Mouse (Mus musculus): ENCODE results near the gene Hcn1.

Hcn1 gene

DNA sequence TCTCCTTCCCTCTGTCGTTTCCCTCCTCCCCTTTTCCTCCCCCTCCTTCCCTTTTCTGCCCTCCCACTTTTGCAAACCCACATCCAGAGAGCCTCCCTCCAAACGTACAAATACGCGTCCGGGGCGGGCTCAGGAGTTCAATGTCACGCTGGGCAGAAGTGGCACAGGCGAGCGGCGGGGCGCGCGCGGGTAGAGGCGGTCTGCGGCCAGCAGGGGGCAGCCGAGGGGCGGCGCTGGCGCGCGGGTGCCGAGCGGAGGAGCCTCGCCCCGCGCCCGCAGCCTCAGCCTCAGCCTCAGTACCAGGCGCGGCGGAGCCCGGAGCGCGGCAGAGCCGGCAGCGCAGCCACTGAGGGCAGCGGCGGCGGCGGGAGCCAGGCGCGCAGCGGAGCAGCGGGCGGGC is at the start of gene Hcn1:
TSS of gene Hcn1 (plus strand) at position 140 of the 400 bp plus-strand sequence.
- DNase-seq = peak; percentile 82

- DNase-seq = peak; percentile 15
These were observed 34.9 kb upstream of the Hcn1 start for GRCm38 (mm10) chr13:117567251-117567650.

DNA sequence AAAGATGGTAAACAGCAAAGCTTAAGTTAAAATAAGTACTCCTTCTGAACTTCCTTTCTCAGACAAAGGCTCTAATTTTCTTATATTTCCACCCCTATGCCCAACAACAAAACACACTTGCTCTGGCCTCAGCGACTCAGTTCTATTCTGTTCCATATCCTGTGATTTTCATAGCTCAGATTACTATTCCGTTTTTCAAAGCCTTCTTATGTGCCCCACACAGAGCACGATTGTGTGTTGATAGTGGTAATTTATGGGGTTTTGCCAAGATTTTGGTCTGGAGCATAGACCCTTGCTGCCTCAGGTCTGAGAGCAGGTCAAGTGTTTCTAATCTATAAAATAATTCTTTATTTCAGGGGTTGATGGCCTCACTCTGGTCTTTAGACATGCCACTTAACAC is 30.4 kb upstream of the Hcn1 start:
- DNase-seq = no peak

- no peak for DNase-seq
These were observed 7.5 kb upstream of the Hcn1 start for GRCm38 (mm10) chr13:117594494-117595182.

DNA sequence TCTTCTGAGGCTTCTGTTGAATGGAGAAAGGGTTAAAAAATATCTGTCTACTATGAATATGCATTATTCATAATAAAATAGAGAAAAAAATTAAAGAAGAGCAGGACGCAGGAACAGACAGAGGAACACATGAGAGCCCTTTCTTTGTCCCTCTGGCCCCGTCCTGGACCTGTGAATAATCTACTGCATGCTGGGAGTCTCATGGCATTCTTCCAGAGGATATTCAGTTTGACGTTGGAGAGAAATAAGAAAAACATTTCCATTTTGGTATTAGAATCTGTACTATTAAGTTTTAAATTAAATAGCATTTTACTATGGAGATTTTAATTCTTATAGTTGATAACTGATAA is 7.0 kb upstream of the Hcn1 start:
- no peak for DNase-seq

DNA sequence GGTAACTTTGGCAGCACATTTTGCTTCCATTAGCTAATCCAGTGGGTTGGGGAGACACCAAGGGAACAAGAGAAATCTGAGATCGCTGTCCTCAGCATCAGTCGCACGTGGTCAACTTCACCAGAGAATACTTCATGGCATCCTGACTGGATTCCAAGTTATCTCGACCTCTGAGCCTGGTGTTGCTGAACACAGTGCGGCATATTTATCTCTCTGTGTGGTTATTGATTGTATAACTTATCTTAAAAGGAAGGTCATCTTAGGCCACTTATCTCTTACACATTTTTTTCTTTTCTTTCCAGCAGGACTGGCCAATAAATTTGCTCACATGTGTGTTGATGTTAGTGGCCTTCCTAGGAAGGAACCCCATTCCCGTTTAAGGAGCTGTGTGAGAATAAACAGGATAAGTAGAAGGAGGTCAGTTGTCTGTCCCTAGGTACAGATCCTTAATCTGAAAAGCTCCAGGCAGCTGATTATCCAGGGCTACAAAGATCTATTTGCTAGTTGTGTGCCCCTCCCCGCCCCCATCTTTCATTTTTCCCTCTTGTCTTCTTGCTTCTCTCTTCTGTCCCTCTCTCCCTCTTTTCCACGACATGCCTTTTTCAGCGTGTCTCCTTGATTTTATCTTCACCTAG is 672 bp upstream of the Hcn1 start:
- no peak for DNase-seq

- peak; percentile 36 for DNase-seq
These were observed 668 bp downstream of the Hcn1 start for GRCm38 (mm10) chr13:117602617-117603358.

GRCm38 (mm10) chr13:117603421-117603820 is 1.3 kb downstream of the Hcn1 start:
- no peak for DNase-seq

- DNase-seq = no peak
These were observed 2.0 kb downstream of the Hcn1 start for GRCm38 (mm10) chr13:117604073-117604472.

- no peak for DNase-seq
These were observed 3.0 kb downstream of the Hcn1 start for GRCm38 (mm10) chr13:117604971-117605750.

GRCm38 (mm10) chr13:117611881-117612280 is 9.8 kb downstream of the Hcn1 start:
- no peak for DNase-seq

- DNase-seq = no peak
These were observed 17.4 kb downstream of the Hcn1 start for GRCm38 (mm10) chr13:117619544-117619943.

GRCm38 (mm10) chr13:117657501-117657900 is 55.4 kb downstream of the Hcn1 start:
- DNase-seq = no peak

- no peak for DNase-seq
These were observed 56.5 kb downstream of the Hcn1 start for GRCm38 (mm10) chr13:117658414-117659175.

- peak; percentile 16 for DNase-seq
These were observed 57.4 kb downstream of the Hcn1 start for GRCm38 (mm10) chr13:117659511-117659910.

- DNase-seq = no peak
These were observed 60.5 kb downstream of the Hcn1 start for GRCm38 (mm10) chr13:117662661-117663060.

DNA sequence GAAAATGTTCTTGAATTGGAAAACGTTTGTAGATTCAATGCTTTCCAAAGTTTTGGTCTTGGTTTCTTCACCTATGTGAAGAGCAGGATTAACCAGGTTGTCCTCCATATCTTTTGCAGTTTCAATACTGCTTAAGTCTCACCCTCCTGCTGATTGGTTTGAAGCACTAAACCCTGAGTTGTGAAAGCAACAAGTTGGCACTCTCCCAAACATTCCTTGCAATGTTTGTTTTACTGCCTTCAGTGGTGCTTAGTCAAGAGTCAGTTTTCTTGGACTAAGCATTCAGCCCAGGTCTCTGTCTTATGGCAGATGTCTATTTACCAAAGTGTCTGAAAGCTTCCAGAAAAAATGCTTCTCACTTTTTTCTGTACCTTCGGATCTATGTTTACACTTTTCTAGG is 67.2 kb downstream of the Hcn1 start:
- no peak for DNase-seq

DNA sequence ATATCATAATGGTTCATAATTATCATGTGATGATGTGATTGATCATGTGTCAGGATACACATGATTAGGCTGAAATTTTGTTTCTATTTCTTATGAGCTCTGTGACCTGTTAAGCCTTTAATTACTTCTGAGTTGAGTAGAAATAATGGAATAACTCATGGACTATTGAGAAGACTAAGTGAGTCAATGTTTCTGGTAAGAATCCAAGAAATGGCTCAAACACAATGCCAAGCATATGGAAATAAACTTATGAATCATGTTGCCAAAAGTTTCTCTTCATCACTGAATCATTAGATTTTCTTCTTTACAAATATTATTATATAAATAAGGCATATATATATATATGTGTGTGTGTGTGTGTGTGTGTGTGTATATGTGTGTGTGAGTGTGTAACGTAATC is 69.7 kb downstream of the Hcn1 start:
- no peak for DNase-seq

GRCm38 (mm10) chr13:117676418-117676817 is 74.3 kb downstream of the Hcn1 start:
- DNase-seq = no peak

DNA sequence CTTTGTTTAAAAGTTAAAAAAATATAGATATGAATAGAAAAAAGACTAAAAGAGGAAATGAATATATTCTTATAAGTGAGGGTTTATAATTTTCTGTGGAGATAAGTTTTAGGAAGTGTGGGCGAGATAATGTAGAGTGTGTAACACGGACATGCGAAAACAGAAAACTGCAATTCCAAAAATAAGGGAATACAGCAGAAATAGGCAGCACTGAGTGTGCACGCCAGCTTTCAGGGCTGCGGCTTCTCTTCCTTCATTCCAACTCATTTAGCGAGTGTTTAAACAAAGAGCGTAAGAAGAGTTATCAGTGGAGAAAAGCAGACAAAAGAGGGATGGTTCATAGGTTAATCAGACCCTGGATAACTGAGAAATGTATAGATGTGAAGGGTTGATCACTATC is 85.5 kb downstream of the Hcn1 start:
- DNase-seq = no peak

GRCm38 (mm10) chr13:117694729-117695332 is 92.7 kb downstream of the Hcn1 start:
- no peak for DNase-seq

- no peak for DNase-seq
These were observed 103.5 kb downstream of the Hcn1 start for GRCm38 (mm10) chr13:117705573-117705972.
